ENCODE assay signal across 7 mouse cellular contexts in the genomic region with DNA sequence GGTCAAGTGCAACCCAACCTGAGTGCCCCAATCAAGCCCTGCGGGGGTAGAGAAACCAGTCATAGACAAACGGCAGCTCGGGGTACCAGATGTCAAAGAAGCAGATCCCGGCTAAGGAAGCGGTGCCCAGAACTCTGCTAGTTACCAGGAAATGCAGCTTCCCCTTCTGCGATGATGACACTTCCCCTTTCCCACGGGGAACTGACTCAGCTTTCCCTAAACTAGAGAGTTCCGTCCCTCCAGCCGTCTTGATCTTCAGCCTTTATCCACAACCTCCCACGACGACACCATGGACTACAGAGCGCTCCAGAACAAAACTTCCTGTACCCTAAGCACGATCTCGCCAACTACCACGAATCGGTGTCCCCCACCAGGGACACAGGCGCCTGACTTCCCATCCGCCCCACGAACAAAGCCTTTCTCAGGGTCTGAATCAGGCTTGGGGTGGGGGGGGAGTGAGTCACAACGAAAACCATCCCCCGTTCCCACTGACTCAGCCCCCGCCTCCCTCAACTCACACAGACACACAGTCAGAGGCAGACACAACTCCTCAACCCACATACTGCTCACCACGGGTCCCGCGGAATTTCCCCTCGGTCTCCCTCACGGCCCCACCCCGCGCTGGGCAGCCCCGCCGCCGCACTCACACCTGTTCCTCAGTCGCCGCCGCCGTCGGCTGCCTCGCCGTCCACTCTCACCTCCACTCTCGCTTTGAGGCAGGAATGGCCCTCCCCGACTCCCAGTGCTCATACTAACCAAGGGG. TPM values are rescaled to one million over a fixed set of nuclear protein-coding genes. Genes with fewer than 3 reads are reported as not detected.
DNase-seq lines count a peak whose midpoint lies in the region; ATAC-seq and TF ChIP-seq lines count a peak whose summit lies in the region.

No protein-coding gene starts in this region.

- no peak; the same call in none of the 2 replicates for TF ChIP-seq EP300 in CH12.LX (IDR thresholded peaks at IDR 0.05; ENCODE audit: low read length)

- no peak for TF ChIP-seq CTCF in CH12.LX (conservative IDR thresholded peaks at IDR 0.05 in 1 of 2, IDR thresholded peaks at IDR 0.05 in 1 of 2; ENCODE audit: low read depth in 2 of 2, low read length in 2 of 2)
- TF ChIP-seq CTCF in small intestine, adult 2 months (IDR thresholded peaks at IDR 0.05; ENCODE audit: extremely low read depth, insufficient read length, insufficient replicate concordance, low read depth, low read length): no peak

- in situ Hi-C loops in CH12.LX (cut with MboI; ENCODE audit: low pct_ligation_motif_present, low pct_unique_long_range_greater_than_20kb, low sequenced_read_pairs): no loop called here

- peaks cover 32 to 55% of the 10 kb centered on the region in 2 experiments for H3K4me1 ChIP-seq in CH12.LX (ENCODE audit: control insufficient read depth in 1 of 2, insufficient read depth in 2 of 2)
- H3K4me1 ChIP-seq in hindbrain, embryonic 11.5 days (replicated peaks; ENCODE audit: control insufficient read depth, insufficient read depth, low read length): peaks cover 26% of the 10 kb centered on the region
- H3K4me1 ChIP-seq in small intestine, adult 2 months (ENCODE audit: control insufficient read depth, insufficient read depth, insufficient read length, low read length): peaks cover 32% of the 10 kb centered on the region

- H3K4me2 ChIP-seq in CH12.LX (ENCODE audit: insufficient read depth, low read depth, poor library complexity, severe bottlenecking): peak overlapping the region; percentile 80
- peak overlapping the region; percentile 99 for H3K4me2 ChIP-seq in hindbrain, embryonic 11.5 days (replicated peaks; ENCODE audit: low read depth, low read length)

- under 1% methylated on average over 40 of the region's 41 CpGs for WGBS in hindbrain, embryonic 11.5 days
- under 1% methylated on average over 41 of the region's 41 CpGs for WGBS in small intestine, adult 2 months

- H3K4me3 ChIP-seq in CH12.LX (replicated peaks in 1 of 3; ENCODE audit: low read depth in 2 of 3, low read length in 2 of 3, poor library complexity in 1 of 3): peak overlapping the region; percentile 60 to 73 (median 67)
- peak overlapping the region; percentile 88 for H3K4me3 ChIP-seq in hindbrain, embryonic 11.5 days (ENCODE audit: low read depth, low read length)
- H3K4me3 ChIP-seq in small intestine, adult 2 months (ENCODE audit: low read depth, low read length): peak overlapping the region; percentile 88

- DNase-seq in CH12.LX (ENCODE audit: extremely low read depth): peak; percentile 83
- peak; percentile 71 for DNase-seq in adipocyte (ENCODE audit: low spot score)
- DNase-seq in forelimb bud, embryonic 11.5 days (ENCODE audit: low read depth, low spot score): peak; percentile 43
- peak; percentile 64 for DNase-seq in hindbrain, embryonic 11.5 days (ENCODE audit: low spot score)
- DNase-seq in layer of hippocampus, postnatal 25 days (ENCODE audit: extremely low spot score in 1 of 2, low spot score in 1 of 2): peak; percentile 38 to 47

- peaks cover 7% of the 10 kb centered on the region for H3K27me3 ChIP-seq in CH12.LX (replicated peaks)
- H3K27me3 ChIP-seq in hindbrain, embryonic 11.5 days (ENCODE audit: control insufficient read depth, insufficient read depth, low read length): no peaks in the 10 kb centered on the region
- no peaks in the 10 kb centered on the region for H3K27me3 ChIP-seq in small intestine, adult 2 months (ENCODE audit: control insufficient read depth, insufficient read depth, low read length)

- H3K36me3 ChIP-seq in CH12.LX (replicated peaks in 1 of 2; ENCODE audit: control insufficient read depth in 1 of 2, insufficient read depth in 1 of 2, low read length in 1 of 2): peaks cover 19 to 26% of the 10 kb centered on the region in 2 experiments
- H3K36me3 ChIP-seq in hindbrain, embryonic 11.5 days (ENCODE audit: control insufficient read depth, insufficient read depth, low read length): peaks cover 10% of the 10 kb centered on the region
- peaks cover 26% of the 10 kb centered on the region for H3K36me3 ChIP-seq in small intestine, adult 2 months (ENCODE audit: control insufficient read depth, insufficient read depth, low read length)

- TF ChIP-seq POLR2A in CH12.LX (IDR thresholded peaks at IDR 0.05; ENCODE audit: low read depth, low read length): no peak
- no peak; the same call in 1 of the 2 replicates for TF ChIP-seq POLR2A in small intestine, adult 2 months (IDR thresholded peaks at IDR 0.05; ENCODE audit: low read depth, low read length)

- dilution Hi-C loops in CH12.LX (cut with MboI; ENCODE audit: extremely low pct_ligation_motif_present, extremely low pct_unique_long_range_greater_than_20kb, low sequenced_read_pairs): no loop called here

- peaks cover 7% of the 10 kb centered on the region; the same call in 1 of the 2 replicates for H3K79me2 ChIP-seq in CH12.LX (replicated peaks; ENCODE audit: control insufficient read depth, extremely low read depth, insufficient read depth, poor library complexity, severe bottlenecking)

- no peaks in the 10 kb centered on the region for H3K9me3 ChIP-seq in CH12.LX (replicated peaks; ENCODE audit: low read length)
- no peaks in the 10 kb centered on the region for H3K9me3 ChIP-seq in hindbrain, embryonic 11.5 days (ENCODE audit: control insufficient read depth, low read length)

- H3K9ac ChIP-seq in CH12.LX (ENCODE audit: insufficient read depth, low read depth): peak overlapping the region; percentile 90
- peak overlapping the region; percentile 95 for H3K9ac ChIP-seq in hindbrain, embryonic 11.5 days (ENCODE audit: low read depth, low read length)

- peak overlapping the region; percentile 96 for H3K27ac ChIP-seq in CH12.LX (ENCODE audit: insufficient read depth, low read depth)
- peak overlapping the region; percentile 98 for H3K27ac ChIP-seq in hindbrain, embryonic 11.5 days (ENCODE audit: low read depth, low read length)
- peak overlapping the region; percentile 99 for H3K27ac ChIP-seq in small intestine, adult 2 months (ENCODE audit: insufficient read depth, low read depth, low read length)

- no peak for TF ChIP-seq RAD21 in CH12.LX (IDR thresholded peaks at IDR 0.05; ENCODE audit: low read depth, low read length)

- peak; percentile 0; the same call in 1 of the 2 replicates for ATAC-seq in hindbrain, embryonic 11.5 days (ENCODE audit: low FRiP score)
- peak; percentile 26 for ATAC-seq in megakaryocyte, adult 5-6 weeks (ENCODE audit: poor library complexity, severe bottlenecking)

TF ChIP-seq in CH12.LX, 34 proteins besides CTCF, POLR2A, EP300 and RAD21 (continues in another document):
- TF ChIP-seq MEF2A (IDR thresholded peaks at IDR 0.05; ENCODE audit: borderline replicate concordance, low read depth, low read length): peak; percentile 83
- TF ChIP-seq MAZ (IDR thresholded peaks at IDR 0.05; ENCODE audit: low read depth, low read length): peak; percentile 96
- TF ChIP-seq MAX (IDR thresholded peaks at IDR 0.05; ENCODE audit: low read length): peak; percentile 47
- peak; percentile 88 for TF ChIP-seq MXI1 (IDR thresholded peaks at IDR 0.05; ENCODE audit: low read depth, low read length)
- TF ChIP-seq NELFE (IDR thresholded peaks at IDR 0.05; ENCODE audit: low read depth, low read length): peak; percentile 19
- peak; percentile 48 for TF ChIP-seq SIN3A (IDR thresholded peaks at IDR 0.05; ENCODE audit: low read length)

RNA-seq across cellular contexts. Expression of gene Kdm6b, which starts 3.0 kb away (rescaled TPM):
- total RNA-seq in CH12.LX (2012; rRNA removed) (2.9 and 5.7 TPM in 2 replicates), CH12.LX (2014; rRNA removed) (0.36 and 0.66 TPM in 2 replicates)
- 6.0 and 7.2 TPM in 2 replicates for polyA plus RNA-seq in CH12.LX (2012; ENCODE audit: insufficient read length, low read depth)
- 33.7 and 40.9 TPM in 2 replicates for polyA plus RNA-seq in hindbrain, embryonic 11.5 days (2014; fragmentation: Nextera tagmentation; extraction: Ambion mirVana)
- 10 to 100 TPM; 28.5 to 41.2 TPM for total RNA-seq in layer of hippocampus, postnatal 25 days (2021)
- total RNA-seq in megakaryocyte, adult 5-6 weeks (2015): 27.1 and 29.0 TPM in 2 replicates
- total RNA-seq in megakaryocyte, adult 5-6 weeks (2017): 5.0 and 6.7 TPM in 2 replicates
- polyA plus RNA-seq in small intestine, adult 2 months (2012; rRNA removed): 13.5 and 35.4 TPM in 2 replicates

RNA-seq across cellular contexts. Expression of gene Tmem88, which starts 12.5 kb away (rescaled TPM):
- total RNA-seq in CH12.LX (2012; rRNA removed) (0.25 and 0.38 TPM in 2 replicates), CH12.LX (2014; rRNA removed) (not detected in 2 replicates)
- polyA plus RNA-seq in CH12.LX (2012; ENCODE audit: insufficient read length, low read depth): 0.16 and 0.22 TPM in 2 replicates
- 15.7 and 17.1 TPM in 2 replicates for polyA plus RNA-seq in hindbrain, embryonic 11.5 days (2014; fragmentation: Nextera tagmentation; extraction: Ambion mirVana)
- total RNA-seq in layer of hippocampus, postnatal 25 days (2021): 1 to 10 TPM; 2.5 TPM
- 0.14 TPM in 1 of 2 replicates, not detected in the other for total RNA-seq in megakaryocyte, adult 5-6 weeks (2015)
- 0.18 TPM in 1 of 2 replicates, not detected in the other for total RNA-seq in megakaryocyte, adult 5-6 weeks (2017)
- polyA plus RNA-seq in small intestine, adult 2 months (2012; rRNA removed): 11.2 and 16.5 TPM in 2 replicates

RNA-seq across cellular contexts. Expression of gene Cyb5d1, which starts 15.1 kb away (rescaled TPM):
- total RNA-seq in CH12.LX (2012; rRNA removed) (28.4 and 37.4 TPM in 2 replicates), CH12.LX (2014; rRNA removed) (27.3 and 29.3 TPM in 2 replicates)
- 29.5 and 33.2 TPM in 2 replicates for polyA plus RNA-seq in CH12.LX (2012; ENCODE audit: insufficient read length, low read depth)
- polyA plus RNA-seq in hindbrain, embryonic 11.5 days (2014; fragmentation: Nextera tagmentation; extraction: Ambion mirVana): 32.7 and 45.2 TPM in 2 replicates
- total RNA-seq in layer of hippocampus, postnatal 25 days (2021): 10 to 100 TPM; 40.8 to 43.6 TPM
- total RNA-seq in megakaryocyte, adult 5-6 weeks (2015): 11.6 and 15.3 TPM in 2 replicates
- 24.0 and 28.1 TPM in 2 replicates for total RNA-seq in megakaryocyte, adult 5-6 weeks (2017)
- polyA plus RNA-seq in small intestine, adult 2 months (2012; rRNA removed): 4.3 and 5.3 TPM in 2 replicates

RNA-seq across cellular contexts. Expression of gene Naa38, which starts 15.2 kb away (rescaled TPM):
- total RNA-seq in CH12.LX (2012; rRNA removed): 193 and 208 TPM in 2 replicates
- total RNA-seq in CH12.LX (2014; rRNA removed): 161 and 201 TPM in 2 replicates
- 137 and 153 TPM in 2 replicates for polyA plus RNA-seq in CH12.LX (2012; ENCODE audit: insufficient read length, low read depth)
- polyA plus RNA-seq in hindbrain, embryonic 11.5 days (2014; fragmentation: Nextera tagmentation; extraction: Ambion mirVana): 120 and 124 TPM in 2 replicates
- total RNA-seq in layer of hippocampus, postnatal 25 days (2021): 100 to 1,000 TPM; 100 to 116 TPM
- 90.6 and 105 TPM in 2 replicates for total RNA-seq in megakaryocyte, adult 5-6 weeks (2015)
- 147 and 161 TPM in 2 replicates for total RNA-seq in megakaryocyte, adult 5-6 weeks (2017)
- 129 and 163 TPM in 2 replicates for polyA plus RNA-seq in small intestine, adult 2 months (2012; rRNA removed)

RNA-seq across cellular contexts. Expression of gene Chd3, which starts 41.3 kb away (rescaled TPM):
- 66.4 and 69.6 TPM in 2 replicates for total RNA-seq in CH12.LX (2012; rRNA removed)
- 30.6 and 31.9 TPM in 2 replicates for total RNA-seq in CH12.LX (2014; rRNA removed)
- polyA plus RNA-seq in CH12.LX (2012; ENCODE audit: insufficient read length, low read depth): 87.1 and 92.0 TPM in 2 replicates
- polyA plus RNA-seq in hindbrain, embryonic 11.5 days (2014; fragmentation: Nextera tagmentation; extraction: Ambion mirVana): 44.3 and 57.1 TPM in 2 replicates
- 100 to 1,000 TPM; 504 to 538 TPM for total RNA-seq in layer of hippocampus, postnatal 25 days (2021)
- total RNA-seq in megakaryocyte, adult 5-6 weeks (2015): 13.6 and 13.9 TPM in 2 replicates
- total RNA-seq in megakaryocyte, adult 5-6 weeks (2017): 17.1 and 19.8 TPM in 2 replicates
- polyA plus RNA-seq in small intestine, adult 2 months (2012; rRNA removed): 86.3 and 240 TPM in 2 replicates

Comparison
In these comparisons a context has a peak if more than half of its experiments do, and no peak if none do; other contexts are left out.
1. Peak in every context shown above with its lines: DNase-seq, ATAC-seq, H3K4me3 ChIP-seq and H3K27ac ChIP-seq.